Mouse (Mus musculus): ENCODE data around the gene Spata4. TPM values are rescaled to one million over a fixed set of nuclear protein-coding genes. Genes with fewer than 3 reads are reported as not detected.
A peak's percentile ranks its signal among the peaks of the same experiment; 100 is the strongest.

Spata4 gene
- not detected for polyA plus RNA-seq (2021)

DNA sequence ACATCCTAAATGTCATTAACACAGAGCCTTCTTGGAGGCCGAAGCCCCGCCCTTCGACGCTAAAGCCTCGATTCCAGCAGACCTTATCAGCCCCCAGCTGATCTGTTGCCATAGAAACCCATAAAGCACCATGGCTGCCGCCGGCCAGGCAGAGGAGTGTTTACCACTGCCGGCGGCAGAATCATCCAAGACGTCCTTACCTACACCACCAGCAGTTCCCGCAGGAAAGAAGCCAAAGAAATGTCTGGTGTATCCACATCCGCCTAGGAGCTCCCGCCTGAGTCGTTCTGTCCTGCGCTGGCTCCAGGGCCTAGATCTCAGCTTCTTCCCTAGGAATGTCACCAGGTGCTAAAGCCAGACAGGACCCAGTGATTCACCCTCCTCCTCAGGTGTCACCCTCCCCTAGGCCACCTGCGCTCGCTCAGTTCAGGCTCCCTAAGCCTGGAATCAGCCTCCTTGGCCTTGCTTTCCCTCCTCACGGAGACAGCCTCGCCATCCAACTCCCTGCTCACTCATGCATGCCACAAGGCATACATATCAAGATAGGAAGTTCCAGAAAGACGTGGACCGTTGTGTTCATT is at the start of gene Spata4:
Spata4 (plus strand) TSS at position 111 of the 581 bp plus-strand sequence.
- CTCF ChIA-PET: interaction anchor here (1.4 kb wide), 1 partner anchor 9 kb away, joined by 6 read pairs; no protein-coding TSS in a partner anchor

GRCm38 (mm10) chr8:54554921-54555320 is 45.7 kb upstream of the Spata4 start:
- TF ChIP-seq CTCF (IDR thresholded peaks at IDR 0.05): no peak
- no peak for DNase-seq (ENCODE audit: low read depth, low spot score)
- in situ Hi-C loops (cut with MboI; ENCODE audit: low pct_unique_long_range_greater_than_20kb): no loop called here
- ATAC-seq: no peak
- POLR2A ChIA-PET: interaction anchor here (0.6 kb wide), 1 partner anchor 21 kb away, joined by 4 read pairs; no protein-coding TSS in a partner anchor
- CTCF ChIA-PET: interaction anchor here (0.7 to 1.7 kb wide), 4 partner anchors 9 to 57 kb away, joined by 3 to 6 read pairs (median 5); no protein-coding TSS in a partner anchor
- no peaks in the 10 kb centered on the region for H3K27me3 ChIP-seq

More for the DNA sequence above, at the start of gene Spata4:
- in situ Hi-C loops (cut with MboI; ENCODE audit: low pct_unique_long_range_greater_than_20kb): no loop called here
- DNase-seq (ENCODE audit: low read depth, low spot score): no peak
- POLR2A ChIA-PET: no interaction called here
- no peaks in the 10 kb centered on the region for H3K27me3 ChIP-seq
- no peak for TF ChIP-seq CTCF (IDR thresholded peaks at IDR 0.05)
- no peak for ATAC-seq

DNA sequence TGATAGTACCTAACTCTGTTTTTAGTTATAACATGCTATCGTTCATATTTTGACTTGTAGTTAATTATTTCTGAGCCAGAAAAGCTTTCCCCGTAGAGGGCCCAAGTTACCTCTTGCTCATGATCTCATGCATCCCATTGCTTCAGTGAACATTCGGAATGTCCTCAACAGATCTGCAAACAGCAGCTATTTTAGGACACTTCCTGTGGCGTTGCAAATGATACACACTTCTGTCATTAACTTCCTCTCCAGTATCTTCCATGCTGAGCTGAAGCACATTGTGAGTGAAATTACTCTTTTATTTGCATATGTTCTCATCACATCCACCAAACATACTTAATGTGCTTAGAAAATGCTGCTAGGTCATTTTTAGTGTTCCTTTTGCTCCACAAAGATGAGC is 38.4 kb upstream of the Spata4 start:
- ChIA-PET CTCF (interaction anchor here (1.0 to 4.4 kb wide), 9 partner anchors 8 to 99 kb away, joined by 3 to 28 read pairs (median 6); no protein-coding TSS in a partner anchor), POLR2A (interaction anchor here (0.7 to 3.6 kb wide), 5 partner anchors 12 to 39 kb away, joined by 3 to 17 read pairs (median 3); no protein-coding TSS in a partner anchor)
- no peaks in the 10 kb centered on the region for H3K27me3 ChIP-seq
- DNase-seq (ENCODE audit: low read depth, low spot score) (no peak), ATAC-seq (peak; percentile 90)
- no peak for TF ChIP-seq CTCF (IDR thresholded peaks at IDR 0.05)
- in situ Hi-C loops (cut with MboI; ENCODE audit: low pct_unique_long_range_greater_than_20kb): no loop called here

DNA sequence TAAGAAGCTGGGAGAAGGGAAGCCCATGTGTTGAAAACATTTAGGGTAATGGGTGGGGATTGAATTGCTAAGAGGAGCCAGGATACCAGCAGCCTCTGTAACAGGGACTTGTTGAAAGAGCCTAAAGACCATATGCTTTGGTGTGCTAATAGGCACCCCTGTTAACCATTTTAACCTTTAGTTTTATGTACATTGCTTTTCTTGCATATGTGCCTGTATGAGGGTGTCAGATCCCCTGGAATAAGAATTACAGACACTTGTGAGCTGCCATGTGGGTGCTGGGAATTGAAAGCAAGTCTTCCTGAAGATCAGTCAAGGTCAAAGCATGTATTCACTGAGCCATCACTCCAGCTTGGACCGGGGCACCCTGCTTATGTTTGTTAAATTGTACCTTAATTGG is 35.4 kb upstream of the Spata4 start:
- ChIA-PET POLR2A (interaction anchor here (1.0 kb wide), 1 partner anchor 9 kb away, joined by 3 read pairs; no protein-coding TSS in a partner anchor), CTCF (interaction anchor here (1.3 to 2.2 kb wide), 2 partner anchors 10 to 44 kb away, joined by 3 to 6 read pairs; no protein-coding TSS in a partner anchor)
- in situ Hi-C loops (cut with MboI; ENCODE audit: low pct_unique_long_range_greater_than_20kb): no loop called here
- H3K27me3 ChIP-seq: no peaks in the 10 kb centered on the region
- no peak for TF ChIP-seq CTCF (IDR thresholded peaks at IDR 0.05)
- no peak for DNase-seq (ENCODE audit: low read depth, low spot score)
- no peak for ATAC-seq

DNA sequence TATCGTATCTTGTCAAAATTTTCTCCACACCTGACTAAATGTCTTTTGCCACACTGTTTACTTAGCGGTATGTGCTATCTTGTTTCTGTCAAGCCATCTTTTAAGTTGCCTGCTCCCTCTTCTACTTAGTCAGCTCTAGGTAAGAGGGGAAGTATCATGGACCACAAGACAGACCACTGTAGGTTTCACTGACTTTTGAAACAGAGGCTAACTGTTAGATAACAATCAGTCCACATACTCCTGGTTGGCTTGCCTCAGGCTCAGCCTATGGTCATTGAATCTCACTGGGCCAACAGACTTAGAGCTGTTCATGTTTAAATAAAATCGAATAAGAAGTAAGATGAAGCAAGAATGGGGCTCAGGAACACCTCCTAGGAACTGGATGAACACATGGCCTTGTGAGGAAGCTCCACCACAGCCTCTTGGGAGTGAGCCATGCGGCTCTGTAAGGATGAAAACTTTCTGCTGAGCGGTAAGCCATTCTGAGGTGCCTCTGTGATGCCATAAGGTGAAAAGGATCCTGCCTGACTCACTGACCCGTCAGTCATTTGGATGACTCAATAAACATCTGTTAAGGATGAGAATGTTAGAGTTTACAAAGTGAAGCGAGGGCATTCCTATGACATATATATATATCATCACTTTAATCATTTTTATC is 34.8 kb upstream of the Spata4 start:
- no peaks in the 10 kb centered on the region for H3K27me3 ChIP-seq
- in situ Hi-C loops (cut with MboI; ENCODE audit: low pct_unique_long_range_greater_than_20kb): no loop called here
- ATAC-seq (no peak), DNase-seq (ENCODE audit: low read depth, low spot score) (no peak)
- ChIA-PET POLR2A (interaction anchor here (1.0 kb wide), 1 partner anchor 8 kb away, joined by 3 read pairs; no protein-coding TSS in a partner anchor), CTCF (interaction anchor here (1.3 kb wide), 1 partner anchor 44 kb away, joined by 3 read pairs; no protein-coding TSS in a partner anchor)
- TF ChIP-seq CTCF (IDR thresholded peaks at IDR 0.05): no peak

DNA sequence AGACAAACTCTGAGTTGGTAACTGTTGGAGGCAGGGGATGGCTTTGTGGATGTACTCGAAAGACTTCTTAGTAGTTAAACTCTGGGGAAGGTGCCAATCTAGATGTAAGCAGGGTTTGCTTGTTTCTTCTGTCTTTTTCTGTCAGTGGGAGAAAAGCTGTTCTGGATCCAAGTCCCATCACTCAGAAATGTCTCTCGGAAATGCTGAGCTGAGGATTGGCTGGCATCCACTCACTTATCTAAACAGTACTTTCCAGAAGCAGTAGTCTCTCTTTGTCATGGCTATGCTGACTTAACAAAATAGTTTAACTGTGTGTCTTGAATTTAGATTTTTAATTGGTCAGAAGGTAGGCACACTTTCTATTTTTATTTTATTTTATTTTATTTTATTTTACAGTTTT is 33.4 kb upstream of the Spata4 start:
- TF ChIP-seq CTCF (IDR thresholded peaks at IDR 0.05): no peak
- POLR2A ChIA-PET: no interaction called here
- DNase-seq (ENCODE audit: low read depth, low spot score): no peak
- CTCF ChIA-PET: interaction anchor here (1.0 to 1.5 kb wide), 2 partner anchors 10 to 31 kb away, joined by 3 to 6 read pairs; no protein-coding TSS in a partner anchor
- no peaks in the 10 kb centered on the region for H3K27me3 ChIP-seq
- no peak for ATAC-seq
- in situ Hi-C loops (cut with MboI; ENCODE audit: low pct_unique_long_range_greater_than_20kb): no loop called here

DNA sequence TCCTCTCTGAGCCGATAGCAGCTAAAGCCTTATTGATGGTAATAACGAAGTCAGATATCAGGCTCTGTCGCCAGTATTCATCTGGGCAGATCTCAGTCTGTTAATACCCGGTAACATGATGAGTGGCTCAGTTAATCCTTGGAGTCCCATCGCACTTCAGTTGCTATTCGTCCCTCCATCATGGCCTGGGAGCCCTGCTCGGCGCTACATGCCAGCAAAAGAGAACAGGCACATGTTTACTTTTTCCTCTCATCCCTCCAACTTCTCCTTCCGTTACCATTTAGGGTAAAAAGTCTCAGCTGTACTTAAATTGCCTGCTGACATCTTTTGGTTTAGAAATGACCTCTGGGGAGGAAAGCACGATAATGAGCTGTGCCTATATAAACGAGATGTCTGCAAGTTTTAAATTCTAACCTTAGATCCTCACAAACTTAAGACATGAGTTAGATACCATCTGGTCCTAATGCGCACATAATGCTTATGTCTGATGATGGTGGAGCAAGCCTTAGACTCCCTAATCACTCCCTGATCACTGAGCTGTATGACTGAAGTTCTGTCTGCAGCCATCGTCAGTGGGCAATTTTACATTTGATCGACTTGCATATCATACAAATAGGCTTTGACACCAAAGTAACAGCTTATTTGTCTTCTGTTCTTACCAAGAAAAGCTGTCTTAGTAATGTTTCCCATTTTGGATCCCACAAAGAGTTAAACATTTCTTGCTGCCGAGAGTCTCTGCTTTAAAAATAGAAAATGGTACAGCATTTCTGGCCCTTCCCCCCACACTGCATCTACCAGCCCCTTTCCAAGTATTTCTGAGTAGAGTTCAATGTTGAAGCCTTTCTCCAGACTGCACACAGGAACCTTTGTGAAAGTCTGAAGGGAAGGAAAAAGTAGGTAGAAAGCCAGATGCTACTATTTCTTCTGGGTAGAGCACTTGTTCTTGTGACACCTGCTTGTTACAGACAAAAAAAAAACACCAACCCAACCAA is 29.7 kb upstream of the Spata4 start:
- no peak for TF ChIP-seq CTCF (IDR thresholded peaks at IDR 0.05)
- CTCF ChIA-PET: interaction anchor here (0.9 to 2.0 kb wide), 5 partner anchors 9 to 63 kb away, joined by 3 to 7 read pairs (median 4); no protein-coding TSS in a partner anchor
- H3K27me3 ChIP-seq: no peaks in the 10 kb centered on the region
- ATAC-seq (no peak), DNase-seq (ENCODE audit: low read depth, low spot score) (no peak)
- POLR2A ChIA-PET: no interaction called here
- in situ Hi-C loops (cut with MboI; ENCODE audit: low pct_unique_long_range_greater_than_20kb): no loop called here

- TF ChIP-seq CTCF (IDR thresholded peaks at IDR 0.05): peak; percentile 55
- ChIA-PET CTCF (interaction anchor here (1.0 to 1.8 kb wide), 3 partner anchors 29 to 74 kb away, joined by 3 to 5 read pairs (median 3); no protein-coding TSS in a partner anchor), POLR2A (no interaction called here)
- in situ Hi-C loops (cut with MboI; ENCODE audit: low pct_unique_long_range_greater_than_20kb): no loop called here
- ATAC-seq (no peak), DNase-seq (ENCODE audit: low read depth, low spot score) (no peak)
- no peaks in the 10 kb centered on the region for H3K27me3 ChIP-seq
These were observed 19.1 kb upstream of the Spata4 start for GRCm38 (mm10) chr8:54581436-54581835.

DNA sequence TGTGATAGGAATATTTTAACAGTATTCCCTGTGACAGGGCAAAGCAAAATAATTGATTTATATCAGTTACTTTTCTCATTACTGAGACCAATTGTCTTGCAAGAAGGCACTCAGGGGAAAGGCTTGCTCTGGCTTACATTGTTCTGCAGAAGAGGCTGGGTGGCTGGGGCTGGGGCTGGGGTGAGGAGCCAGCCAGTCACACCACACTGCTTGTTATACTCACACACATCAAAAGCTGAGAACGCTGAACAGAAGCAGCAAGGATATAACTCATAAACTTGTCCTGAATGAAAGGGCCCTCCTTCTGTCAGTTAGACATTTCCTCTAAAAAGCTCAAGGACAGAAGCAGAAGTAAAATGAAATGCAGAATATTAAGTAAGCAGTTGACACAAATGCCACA is 17.7 kb upstream of the Spata4 start:
- ChIA-PET POLR2A (no interaction called here), CTCF (interaction anchor here (1.6 to 2.4 kb wide), 3 partner anchors 9 to 78 kb away, joined by 6 to 9 read pairs (median 7); no protein-coding TSS in a partner anchor)
- in situ Hi-C loops (cut with MboI; ENCODE audit: low pct_unique_long_range_greater_than_20kb): no loop called here
- ATAC-seq (no peak), DNase-seq (ENCODE audit: low read depth, low spot score) (no peak)
- no peaks in the 10 kb centered on the region for H3K27me3 ChIP-seq
- no peak for TF ChIP-seq CTCF (IDR thresholded peaks at IDR 0.05)

DNA sequence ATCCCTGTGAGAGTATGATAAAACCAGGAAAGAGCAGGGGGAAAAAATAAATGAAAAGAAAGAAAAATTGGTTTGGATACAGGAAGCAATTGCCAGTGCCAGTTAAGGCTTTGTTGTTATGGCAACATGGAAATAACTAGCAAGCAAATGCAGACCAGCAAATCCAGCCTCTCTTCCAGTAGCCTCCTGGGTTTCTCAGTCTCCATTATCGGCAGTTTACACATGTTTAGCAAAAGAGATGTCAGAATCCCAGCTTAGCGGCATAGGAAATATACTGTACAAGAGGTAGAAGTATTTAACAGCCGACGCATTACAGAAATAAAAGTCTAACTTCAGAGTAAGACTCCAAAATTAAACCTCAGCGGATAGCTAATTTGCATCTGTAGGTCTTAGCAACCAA is 5.9 kb upstream of the Spata4 start:
- ChIA-PET POLR2A (no interaction called here), CTCF (interaction anchor here (1.2 to 1.5 kb wide), 2 partner anchors 15 to 21 kb away, joined by 3 to 6 read pairs; no protein-coding TSS in a partner anchor)
- in situ Hi-C loops (cut with MboI; ENCODE audit: low pct_unique_long_range_greater_than_20kb): no loop called here
- DNase-seq (ENCODE audit: low read depth, low spot score) (no peak), ATAC-seq (no peak)
- H3K27me3 ChIP-seq: no peaks in the 10 kb centered on the region
- TF ChIP-seq CTCF (IDR thresholded peaks at IDR 0.05): no peak
